Mouse (Mus musculus) left cerebral cortex, postnatal 14 days (tissue): ENCODE results near the gene Gm20422. TPM values are rescaled to one million over a fixed set of nuclear protein-coding genes. Genes with fewer than 3 reads are reported as not detected.
"Not testable (repeated sequence)": the region's sequence is repeated elsewhere in the genome, so short reads cannot be mapped to it uniquely, and the experiment has no call there.

Experiments used
- DNase-seq, 2 experiments: peaks; one replicate each; pipeline ENCODE4 v3.0.0; 2021 to 2022; ENCODE audit warnings: low spot score in 2 of 2, mixed read lengths in 1 of 2
- intact Hi-C: fragments of 180-260 bp; cut with DNase I; formaldehyde crosslinking; loops from one replicate; pipeline ENCODE4 v1.15.1; 2025
- total RNA-seq, 2 experiments: library from RNA; stranded (reverse); gene quantifications; 2 replicates each; pipeline ENCODE4 v1.2.3; 2021

The Gm20422 gene
- total RNA-seq, 2 experiments from 2014 or later: 1.5 TPM; not detected in 1

- intact Hi-C loops: no loop called here
- no peak for DNase-seq
Observed at GRCm38 (mm10) chr8:69735495-69735894, 39.2 kb downstream of the Gm20422 start.

DNA sequence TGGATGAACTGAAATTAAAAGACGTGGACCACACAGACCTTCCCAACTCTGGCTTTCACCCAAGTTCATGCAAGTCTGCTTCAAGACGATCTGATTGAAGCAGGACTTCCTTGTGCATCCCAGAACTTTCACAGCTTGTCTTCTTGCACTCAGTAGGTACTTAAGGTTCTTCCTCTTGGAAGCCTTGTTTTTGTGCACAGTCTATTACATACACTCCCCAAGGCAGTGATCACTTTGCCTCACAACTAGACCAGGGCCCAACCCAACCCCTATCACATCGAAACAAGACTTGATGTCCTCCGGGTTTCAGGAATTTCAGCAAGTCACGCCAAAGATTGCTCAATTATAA, 57.5 kb downstream of the Gm20422 start:
- intact Hi-C loops: loop anchor here (2.0 kb wide), 1 partner anchor 92 kb away; the partner anchor contains the start of gene Zfp868

DNA sequence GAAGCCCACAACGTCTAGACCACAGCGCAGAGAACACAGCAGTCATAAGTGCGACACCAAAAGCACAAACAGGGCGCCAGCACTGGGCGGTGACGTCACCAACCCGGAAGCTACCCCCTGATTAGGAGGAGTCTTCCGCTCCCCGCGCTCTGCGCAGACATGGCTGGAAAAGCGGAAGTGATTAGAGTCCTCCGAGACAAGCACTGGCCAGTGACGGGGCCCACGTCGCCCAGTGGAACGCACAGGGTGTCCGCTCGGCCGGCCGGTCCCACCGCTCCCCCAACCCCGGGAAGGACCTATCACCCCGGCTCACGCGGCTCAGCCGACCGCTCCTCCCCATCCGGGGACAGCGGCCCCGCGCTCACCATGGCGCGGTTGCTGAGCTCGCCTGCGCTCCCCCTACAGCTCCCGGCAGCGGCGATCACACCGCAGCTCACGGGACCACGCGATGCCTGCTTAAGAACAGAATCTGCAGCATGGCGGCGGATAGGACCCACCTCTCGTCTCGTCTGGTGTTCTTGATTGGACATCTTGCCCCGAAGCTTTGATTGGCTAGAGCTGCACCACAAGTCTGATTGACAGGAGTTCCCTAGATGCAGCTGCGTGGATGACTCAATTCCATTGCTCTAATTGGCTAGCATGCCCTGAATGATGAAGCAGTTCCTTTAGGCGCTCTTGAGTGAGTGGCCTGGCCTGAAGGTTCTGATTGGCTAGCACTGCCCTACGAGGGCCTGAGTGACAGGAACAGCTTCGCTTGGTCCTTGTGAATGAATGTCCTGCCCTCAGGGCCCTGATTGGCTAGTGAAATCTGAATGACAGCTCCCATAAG, 58.1 kb downstream of the Gm20422 start:
- DNase-seq: peak; percentile 96 to 100
- intact Hi-C loops: loop anchor here (2.0 kb wide), 1 partner anchor 92 kb away; the partner anchor contains the start of gene Zfp868

More for the DNA sequence above, 57.5 kb downstream of the Gm20422 start:
- no peak for DNase-seq

- intact Hi-C loops: no loop called here
- no peak for DNase-seq
Observed at GRCm38 (mm10) chr8:69715366-69715765, 59.3 kb downstream of the Gm20422 start.

DNA sequence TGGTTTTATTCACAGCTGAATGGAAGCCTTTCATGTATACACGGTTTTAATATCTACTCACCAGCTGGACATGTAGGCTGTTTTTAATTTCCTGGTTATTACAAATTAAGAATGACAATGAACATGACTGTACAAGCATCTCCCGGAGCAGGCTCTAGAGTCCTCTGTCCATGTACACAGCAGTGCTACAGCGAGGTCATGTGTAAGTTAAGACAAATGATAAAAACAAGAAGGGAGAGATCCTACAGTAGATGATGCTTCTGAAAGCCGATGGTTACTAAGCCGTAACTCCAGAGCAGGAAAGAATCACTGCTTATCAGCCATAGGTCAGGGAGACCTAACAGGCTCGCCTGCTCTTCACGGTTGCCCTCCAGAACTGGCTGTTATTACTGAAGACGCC, 61.2 kb downstream of the Gm20422 start:
- intact Hi-C loops: no loop called here
- no peak for DNase-seq

DNA sequence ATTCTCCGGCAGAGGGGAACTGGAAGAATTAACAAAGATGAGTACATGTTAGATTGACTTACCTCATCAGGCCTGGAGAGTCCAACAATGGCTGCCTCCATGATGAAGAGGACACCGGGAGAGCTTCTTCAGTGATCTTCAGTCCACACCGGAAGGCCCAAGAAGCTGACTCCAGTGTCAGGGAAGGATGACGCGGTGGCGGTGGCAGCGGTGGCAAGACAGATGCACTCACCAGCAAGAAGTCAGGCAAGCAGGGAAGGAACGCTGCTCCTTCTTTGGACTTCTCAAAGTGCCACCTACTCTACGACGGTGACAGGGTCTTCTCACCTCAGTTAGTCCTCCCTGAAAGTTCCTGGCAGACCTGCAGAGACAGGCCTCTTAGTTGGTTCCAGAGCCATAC, 64.1 kb downstream of the Gm20422 start, which contains the start of gene Zfp869:
Gene Zfp869 (minus strand): TSS at position 101 of the 400 bp plus-strand sequence.
- DNase-seq, intact Hi-C loops: not testable (repeated sequence)

GRCm38 (mm10) chr8:69701810-69702209, 72.9 kb downstream of the Gm20422 start:
- intact Hi-C loops: no loop called here
- DNase-seq: no peak

Other genes with a start within 250 kb of the Gm20422 start
- gene Zfp868, start 149.3 kb downstream of the Gm20422 start, total RNA-seq: 10 to 100 TPM; 14.0 to 14.3 TPM
- 1 to 10 TPM; 2.1 to 3.2 TPM for gene Zfp964, start 120.4 kb downstream of the Gm20422 start, total RNA-seq
- 10 to 100 TPM; 15.8 to 16.0 TPM for gene Zfp869, start 64.2 kb downstream of the Gm20422 start, total RNA-seq
- gene Zfp963, start 24.9 kb downstream of the Gm20422 start, total RNA-seq: 1 to 10 TPM; 4.0 to 5.1 TPM
- 10 to 100 TPM; 42.9 to 44.0 TPM for gene Atp13a1, start 16.3 kb upstream of the Gm20422 start, total RNA-seq
- 10 to 100 TPM; 27.9 to 28.9 TPM for gene Zfp866, start 16.3 kb upstream of the Gm20422 start, total RNA-seq
- gene Gmip, start 33.8 kb upstream of the Gm20422 start, total RNA-seq: 10 to 100 TPM; 15.8 to 17.5 TPM
- gene Lpar2, start 47.5 kb upstream of the Gm20422 start, total RNA-seq: under 1 TPM; 0.59 to 0.76 TPM
- gene Pbx4, start 57.6 kb upstream of the Gm20422 start, total RNA-seq: 10 to 100 TPM; 23.0 to 27.4 TPM
- 1 to 10 TPM; 1.9 to 2.2 TPM for gene Cilp2, start 112.8 kb upstream of the Gm20422 start, total RNA-seq
- gene Tssk6, start 127.3 kb upstream of the Gm20422 start, total RNA-seq: under 1 TPM in 1 of 2 experiments, not detected in 1; 0.34 TPM
- gene Ndufa13, start 127.7 kb upstream of the Gm20422 start, total RNA-seq: 100 to 1,000 TPM; 126 to 135 TPM
- gene Yjefn3, start 127.8 kb upstream of the Gm20422 start, total RNA-seq: 10 to 100 TPM; 23.4 to 29.8 TPM
- 10 to 100 TPM; 23.1 to 25.2 TPM for gene Gatad2a, start 221.5 kb upstream of the Gm20422 start, total RNA-seq